Mouse (Mus musculus) embryonic fibroblast, embryonic 13.5 days (primary cell): ENCODE results near the gene Adam23.

Experiments used
- CTCF ChIP-seq: IDR thresholded peaks from 2 replicates; pipeline ENCODE4 v1.5.1; 2011; ENCODE audit warnings: mild to moderate bottlenecking, control low read depth, low read length, moderate library complexity, borderline replicate concordance; ENCODE audit not compliant: insufficient read depth
- POLR2A ChIP-seq: IDR thresholded peaks from 2 replicates; pipeline ENCODE4 v1.6.1; 2011; ENCODE audit warnings: low read depth, mild to moderate bottlenecking, control low read depth, low read length, moderate library complexity

- no peak for TF ChIP-seq POLR2A
- no peak for TF ChIP-seq CTCF
Observed at GRCm38 (mm10) chr1:63609613-63610012, 163.9 kb downstream of the Adam23 start.
